Mouse (Mus musculus): ENCODE measurements around the gene Ifitm7. TPM values are rescaled to one million over a fixed set of nuclear protein-coding genes. Genes with fewer than 3 reads are reported as not detected.
"Not testable (repeated sequence)": the region's sequence is repeated elsewhere in the genome, so short reads cannot be mapped to it uniquely, and the experiment has no call there.

Ifitm7 gene
- total and polyA plus RNA-seq, 2 experiments from 2014 or later = 0.36 to 0.48 TPM

DNA sequence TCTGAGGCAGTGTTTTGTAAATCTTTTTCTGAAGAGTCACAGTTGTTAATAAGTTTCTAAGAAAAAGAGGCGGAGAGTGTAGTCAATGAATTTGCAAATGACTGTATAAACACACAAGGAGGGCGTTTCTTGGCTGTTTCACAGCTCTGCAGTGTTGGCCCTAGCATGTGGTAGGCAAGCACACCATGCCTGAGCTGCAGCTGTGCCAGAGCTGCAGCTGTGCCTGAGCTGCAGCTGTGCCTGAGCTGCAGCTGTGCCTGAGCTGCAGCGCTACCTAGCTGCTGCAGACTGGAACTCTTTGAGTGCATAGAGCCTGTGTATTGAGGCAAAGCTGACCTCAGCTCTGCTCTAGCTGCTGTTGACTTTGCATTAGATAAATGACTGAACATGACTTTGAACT lies 17.5 kb upstream of the Ifitm7 start:
- ATAC-seq (peak; percentile 85), DNase-seq (peak; percentile 16)
- Histone ChIP-seq H3K4me3 (ENCODE audit: low read depth, low read length) (no peak overlapping the region), H3K27me3 (ENCODE audit: insufficient read depth, low read length) (no peaks in the 10 kb centered on the region), H3K9ac (no peak overlapping the region), H3K27ac (ENCODE audit: low read depth, low read length) (no peak overlapping the region), H3K4me2 (ENCODE audit: low read depth) (no peak overlapping the region), H3K4me1 (ENCODE audit: insufficient read depth) (no peaks in the 10 kb centered on the region), H3K36me3 (ENCODE audit: insufficient read depth) (no peaks in the 10 kb centered on the region), H3K9me3 (ENCODE audit: low read length) (no peaks in the 10 kb centered on the region)
- WGBS = 19% methylated on average over 3 of the region's 3 CpGs
- TF ChIP-seq CTCF (IDR thresholded peaks at IDR 0.05; ENCODE audit: low read depth) = peak; percentile 55

GRCm38 (mm10) chr16:14003386-14004130 lies 16.9 kb upstream of the Ifitm7 start:
- 69% methylated on average over 8 of the region's 8 CpGs for WGBS
- Histone ChIP-seq H3K4me3 (ENCODE audit: low read depth, low read length) (no peak overlapping the region), H3K9me3 (ENCODE audit: low read length) (no peaks in the 10 kb centered on the region), H3K27me3 (ENCODE audit: insufficient read depth, low read length) (no peaks in the 10 kb centered on the region), H3K4me1 (ENCODE audit: insufficient read depth) (no peaks in the 10 kb centered on the region), H3K4me2 (ENCODE audit: low read depth) (no peak overlapping the region), H3K27ac (ENCODE audit: low read depth, low read length) (no peak overlapping the region), H3K36me3 (ENCODE audit: insufficient read depth) (no peaks in the 10 kb centered on the region), H3K9ac (no peak overlapping the region)
- no peak for TF ChIP-seq CTCF (IDR thresholded peaks at IDR 0.05; ENCODE audit: low read depth)
- no peak for ATAC-seq
- DNase-seq = no peak

DNA sequence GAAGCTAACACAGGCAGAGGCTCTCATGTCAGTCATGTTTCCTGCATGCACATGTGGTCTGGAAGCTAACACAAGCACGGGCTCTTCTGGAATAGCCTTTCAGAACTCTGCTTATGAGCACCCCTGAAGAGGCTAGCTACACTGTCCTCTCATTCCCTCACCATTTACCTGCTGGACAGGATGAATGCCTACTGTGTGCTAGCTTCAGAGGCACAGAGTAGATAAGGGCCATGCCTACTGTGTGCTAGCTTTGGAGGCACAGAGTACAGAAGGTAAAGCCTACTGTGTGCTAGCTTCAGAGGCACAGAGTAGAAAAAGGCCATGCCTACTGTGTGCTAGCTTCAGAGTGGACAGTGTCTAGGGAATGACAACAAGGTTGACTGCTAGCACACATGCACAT lies 7.8 kb upstream of the Ifitm7 start:
- TF ChIP-seq CTCF (IDR thresholded peaks at IDR 0.05; ENCODE audit: low read depth) = no peak
- Histone ChIP-seq H3K27me3 (ENCODE audit: insufficient read depth, low read length) (no peaks in the 10 kb centered on the region), H3K36me3 (ENCODE audit: insufficient read depth) (0 out of 2 replicates have a peak, but pooled peaks cover 3% of the 10 kb centered on the region), H3K4me1 (ENCODE audit: insufficient read depth) (no peaks in the 10 kb centered on the region), H3K4me2 (ENCODE audit: low read depth) (no peak overlapping the region), H3K9ac (no peak overlapping the region), H3K27ac (ENCODE audit: low read depth, low read length) (no peak overlapping the region), H3K4me3 (ENCODE audit: low read depth, low read length) (no peak overlapping the region), H3K9me3 (ENCODE audit: low read length) (no peaks in the 10 kb centered on the region)
- no peak for DNase-seq
- ATAC-seq = no peak
- 91% methylated on average over 1 of the region's 1 CpGs for WGBS

- Histone ChIP-seq H3K9me3 (ENCODE audit: low read length) (no peaks in the 10 kb centered on the region), H3K9ac (no peak overlapping the region), H3K4me2 (ENCODE audit: low read depth) (no peak overlapping the region), H3K36me3 (ENCODE audit: insufficient read depth) (0 out of 2 replicates have a peak, but pooled peaks cover 3% of the 10 kb centered on the region), H3K27ac (ENCODE audit: low read depth, low read length) (no peak overlapping the region), H3K4me1 (ENCODE audit: insufficient read depth) (no peaks in the 10 kb centered on the region), H3K27me3 (ENCODE audit: insufficient read depth, low read length) (no peaks in the 10 kb centered on the region), H3K4me3 (ENCODE audit: low read depth, low read length) (no peak overlapping the region)
- ATAC-seq (no peak), DNase-seq (no peak)
- WGBS = 90% methylated on average over 1 of the region's 1 CpGs
- no peak for TF ChIP-seq CTCF (IDR thresholded peaks at IDR 0.05; ENCODE audit: low read depth)
Measured at GRCm38 (mm10) chr16:13994076-13994475, 7.4 kb upstream of the Ifitm7 start.

DNA sequence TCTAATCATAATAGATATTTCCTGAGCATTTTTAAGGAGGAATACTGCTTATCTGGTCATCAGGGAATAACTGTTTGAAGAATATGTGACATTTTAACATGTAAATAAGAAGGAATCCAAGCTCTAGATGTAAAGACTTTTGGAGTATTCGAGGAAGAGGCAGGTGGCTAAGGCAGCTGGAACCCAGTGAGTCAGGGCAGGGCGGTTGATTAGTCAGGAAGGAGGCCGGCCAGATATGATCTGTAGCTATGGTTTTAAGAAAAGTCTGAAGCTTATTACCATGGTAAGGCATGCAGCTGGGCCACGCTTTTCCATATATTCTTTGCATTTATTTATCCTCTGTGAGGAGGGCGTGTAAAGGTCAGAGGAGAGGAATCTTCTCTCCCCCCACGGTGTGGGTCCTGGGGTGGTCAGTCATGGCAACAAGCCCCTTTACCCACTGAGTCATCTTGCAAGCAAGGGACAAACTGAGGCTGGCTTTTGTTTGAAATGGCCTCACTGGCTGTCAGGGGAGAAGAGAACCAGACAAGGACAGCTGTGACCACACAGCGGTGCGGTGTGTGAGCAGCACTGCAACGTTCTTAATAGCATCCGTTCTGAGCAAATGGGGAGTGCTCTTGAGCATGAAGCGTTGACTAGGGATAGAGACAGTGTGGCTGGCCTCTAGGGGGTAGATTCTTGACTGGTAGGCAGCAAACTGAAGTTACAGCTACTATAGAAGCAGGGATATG lies 6.0 kb upstream of the Ifitm7 start:
- H3K9ac ChIP-seq = no peak overlapping the region
- no peaks in the 10 kb centered on the region for H3K27me3 ChIP-seq (ENCODE audit: insufficient read depth, low read length)
- H3K36me3 ChIP-seq (ENCODE audit: insufficient read depth) = no peaks in the 10 kb centered on the region

DNA sequence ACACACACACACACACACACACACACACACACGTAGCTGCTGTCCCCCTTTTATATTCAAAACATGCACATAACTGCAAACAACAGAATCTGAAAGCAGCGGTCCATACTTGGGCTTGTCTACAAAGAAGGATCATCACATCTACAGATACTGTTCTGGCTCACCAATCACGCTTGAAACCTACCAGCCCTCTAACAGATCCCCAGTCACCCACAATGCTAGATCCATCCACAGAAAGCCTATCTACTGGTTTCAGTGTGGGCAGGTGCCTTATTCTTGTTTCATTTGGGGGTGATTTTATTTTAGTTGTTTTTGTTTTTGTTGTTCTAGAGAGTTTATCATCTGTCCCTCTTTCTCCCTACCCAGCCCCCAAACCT lies 503 bp downstream of the Ifitm7 start:
- Histone ChIP-seq H3K36me3 (ENCODE audit: insufficient read depth) (no peaks in the 10 kb centered on the region), H3K9ac (peak overlapping the region; percentile 89), H3K27me3 (ENCODE audit: insufficient read depth, low read length) (no peaks in the 10 kb centered on the region), H3K9me3 (ENCODE audit: low read length) (no peaks in the 10 kb centered on the region), H3K4me2 (ENCODE audit: low read depth) (peak overlapping the region; percentile 62), H3K4me3 (ENCODE audit: low read depth, low read length) (peak overlapping the region; percentile 75), H3K27ac (ENCODE audit: low read depth, low read length) (peak overlapping the region; percentile 96), H3K4me1 (ENCODE audit: insufficient read depth) (peaks cover 15% of the 10 kb centered on the region)
- TF ChIP-seq CTCF (IDR thresholded peaks at IDR 0.05; ENCODE audit: low read depth) = no peak
- ATAC-seq (peak; percentile 56), DNase-seq (no peak)
- WGBS = 38% methylated on average over 3 of the region's 3 CpGs

More for the DNA sequence above, 6.0 kb upstream of the Ifitm7 start:
- ATAC-seq (no peak), DNase-seq (no peak)
- no peak overlapping the region for H3K27ac ChIP-seq (ENCODE audit: low read depth, low read length)
- H3K4me1 ChIP-seq (ENCODE audit: insufficient read depth) = peaks cover 12% of the 10 kb centered on the region
- no peak for TF ChIP-seq CTCF (IDR thresholded peaks at IDR 0.05; ENCODE audit: low read depth)
- WGBS = 91% methylated on average over 11 of the region's 11 CpGs
- H3K9me3 ChIP-seq (ENCODE audit: low read length) = no peaks in the 10 kb centered on the region
- no peak overlapping the region for H3K4me2 ChIP-seq (ENCODE audit: low read depth)
- H3K4me3 ChIP-seq (ENCODE audit: low read depth, low read length) = no peak overlapping the region

GRCm38 (mm10) chr16:13983161-13983560 lies 3.5 kb downstream of the Ifitm7 start:
- H3K27me3 ChIP-seq (ENCODE audit: insufficient read depth, low read length) = no peaks in the 10 kb centered on the region

DNA sequence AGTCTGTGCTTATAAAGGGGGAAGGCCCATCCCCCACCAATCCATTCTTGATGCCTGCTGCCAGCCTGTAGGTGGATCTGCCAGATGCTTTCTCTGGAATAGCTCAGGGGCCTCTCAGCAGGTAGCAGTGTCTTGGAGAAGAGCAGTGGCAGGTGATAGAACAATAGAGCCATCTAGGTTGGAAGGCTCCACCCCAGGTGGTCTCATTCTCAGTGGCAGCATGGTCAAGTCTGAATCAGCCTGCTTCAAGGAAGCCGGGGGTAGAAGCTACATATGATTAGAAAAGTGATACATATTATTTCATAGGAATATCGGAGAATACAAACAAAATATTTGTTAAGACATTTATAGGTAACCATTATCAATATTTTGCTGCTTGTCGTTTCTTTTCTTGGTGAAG lies 5.0 kb downstream of the Ifitm7 start:
- not testable (repeated sequence) for H3K9me3 ChIP-seq (ENCODE audit: low read length); H3K4me3 ChIP-seq (ENCODE audit: low read depth, low read length); H3K27me3 ChIP-seq (ENCODE audit: insufficient read depth, low read length); H3K27ac ChIP-seq (ENCODE audit: low read depth, low read length); H3K4me2 ChIP-seq (ENCODE audit: low read depth); H3K9ac ChIP-seq; H3K4me1 ChIP-seq (ENCODE audit: insufficient read depth); H3K36me3 ChIP-seq (ENCODE audit: insufficient read depth); ATAC-seq; DNase-seq
- 74% methylated on average over 3 of the region's 3 CpGs for WGBS

More at GRCm38 (mm10) chr16:13983161-13983560, 3.5 kb downstream of the Ifitm7 start:
- H3K27ac ChIP-seq (ENCODE audit: low read depth, low read length) = no peak overlapping the region
- no peak for ATAC-seq
- TF ChIP-seq CTCF (IDR thresholded peaks at IDR 0.05; ENCODE audit: low read depth) = no peak
- no peaks in the 10 kb centered on the region for H3K9me3 ChIP-seq (ENCODE audit: low read length)
- H3K9ac ChIP-seq = no peak overlapping the region
- H3K4me3 ChIP-seq (ENCODE audit: low read depth, low read length) = no peak overlapping the region
- peaks cover 8% of the 10 kb centered on the region for H3K4me1 ChIP-seq (ENCODE audit: insufficient read depth)
- no peaks in the 10 kb centered on the region for H3K36me3 ChIP-seq (ENCODE audit: insufficient read depth)
- no peak overlapping the region for H3K4me2 ChIP-seq (ENCODE audit: low read depth)
- DNase-seq = no peak
- 68% methylated on average over 5 of the region's 5 CpGs for WGBS

DNA sequence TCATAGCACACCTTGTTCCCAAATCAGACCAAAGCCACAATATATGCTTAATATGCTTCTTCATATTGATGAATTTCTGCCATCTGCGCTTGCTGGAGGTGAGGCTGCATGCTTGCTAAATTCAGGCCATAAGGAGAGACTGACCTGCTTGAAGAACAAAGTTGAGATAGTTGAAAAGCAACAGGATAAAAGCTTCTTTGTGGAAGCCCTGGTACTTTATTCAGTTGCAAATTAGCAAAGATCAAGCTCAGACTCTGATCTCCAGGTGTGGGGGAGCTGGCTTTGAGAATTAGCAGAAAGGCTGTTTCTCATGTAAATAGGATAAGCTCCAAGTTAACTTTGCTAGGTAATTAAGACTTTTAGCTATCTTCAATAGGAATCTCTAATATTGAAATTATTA lies 9.7 kb downstream of the Ifitm7 start:
- H3K9ac ChIP-seq; H3K27ac ChIP-seq (ENCODE audit: low read depth, low read length): not testable (repeated sequence)
- 48% methylated on average over 1 of the region's 1 CpGs for WGBS

DNA sequence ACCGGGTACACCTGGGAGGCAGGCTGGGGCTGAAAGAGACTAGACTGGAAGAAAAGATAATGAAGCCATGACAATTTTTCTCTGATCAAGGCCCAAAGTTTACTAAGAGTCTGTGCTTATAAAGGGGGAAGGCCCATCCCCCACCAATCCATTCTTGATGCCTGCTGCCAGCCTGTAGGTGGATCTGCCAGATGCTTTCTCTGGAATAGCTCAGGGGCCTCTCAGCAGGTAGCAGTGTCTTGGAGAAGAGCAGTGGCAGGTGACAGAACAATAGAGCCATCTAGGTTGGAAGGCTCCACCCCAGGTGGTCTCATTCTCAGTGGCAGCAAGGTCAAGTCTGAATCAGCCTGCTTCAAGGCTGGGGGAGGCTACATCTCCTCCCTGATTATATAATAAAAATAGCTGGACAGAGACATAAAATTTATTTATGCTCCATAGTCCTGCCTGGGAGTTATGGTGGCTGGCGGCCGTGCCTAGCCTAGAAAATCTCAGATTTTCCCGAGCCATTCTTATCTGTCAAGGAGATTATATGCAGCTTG lies 10.3 kb downstream of the Ifitm7 start:
- ATAC-seq; H3K27ac ChIP-seq (ENCODE audit: low read depth, low read length); H3K36me3 ChIP-seq (ENCODE audit: insufficient read depth); H3K9ac ChIP-seq; H3K4me3 ChIP-seq (ENCODE audit: low read depth, low read length); H3K4me1 ChIP-seq (ENCODE audit: insufficient read depth); H3K4me2 ChIP-seq (ENCODE audit: low read depth); H3K27me3 ChIP-seq (ENCODE audit: insufficient read depth, low read length); DNase-seq; H3K9me3 ChIP-seq (ENCODE audit: low read length): not testable (repeated sequence)
- 79% methylated on average over 4 of the region's 4 CpGs for WGBS

More for the DNA sequence above, 9.7 kb downstream of the Ifitm7 start:
- H3K36me3 ChIP-seq (ENCODE audit: insufficient read depth); H3K9me3 ChIP-seq (ENCODE audit: low read length); H3K4me1 ChIP-seq (ENCODE audit: insufficient read depth); H3K27me3 ChIP-seq (ENCODE audit: insufficient read depth, low read length); ATAC-seq; H3K4me2 ChIP-seq (ENCODE audit: low read depth); H3K4me3 ChIP-seq (ENCODE audit: low read depth, low read length); DNase-seq: not testable (repeated sequence)

All from forebrain, postnatal 0 days (tissue).